Mouse (Mus musculus) adrenal gland, postnatal 4 days (tissue): ENCODE results near the gene Rnd2. TPM values are rescaled to one million over a fixed set of nuclear protein-coding genes. Genes with fewer than 3 reads are reported as not detected.
"Not testable (repeated sequence)": the region's sequence is repeated elsewhere in the genome, so short reads cannot be mapped to it uniquely, and the experiment has no call there.

Experiments
- DNase-seq, 2 experiments: peaks; one replicate each; pipeline ENCODE4 v3.0.0; 2021 to 2022; ENCODE audit warnings: low spot score in 2 of 2, mixed read lengths in 2 of 2
- total RNA-seq, 2 experiments: library from RNA; stranded (reverse); gene quantifications; 2 replicates each; pipeline ENCODE4 v1.2.3; 2021

The Rnd2 gene
- total RNA-seq, 2 experiments from 2014 or later: 16.4 to 20.0 TPM

DNA sequence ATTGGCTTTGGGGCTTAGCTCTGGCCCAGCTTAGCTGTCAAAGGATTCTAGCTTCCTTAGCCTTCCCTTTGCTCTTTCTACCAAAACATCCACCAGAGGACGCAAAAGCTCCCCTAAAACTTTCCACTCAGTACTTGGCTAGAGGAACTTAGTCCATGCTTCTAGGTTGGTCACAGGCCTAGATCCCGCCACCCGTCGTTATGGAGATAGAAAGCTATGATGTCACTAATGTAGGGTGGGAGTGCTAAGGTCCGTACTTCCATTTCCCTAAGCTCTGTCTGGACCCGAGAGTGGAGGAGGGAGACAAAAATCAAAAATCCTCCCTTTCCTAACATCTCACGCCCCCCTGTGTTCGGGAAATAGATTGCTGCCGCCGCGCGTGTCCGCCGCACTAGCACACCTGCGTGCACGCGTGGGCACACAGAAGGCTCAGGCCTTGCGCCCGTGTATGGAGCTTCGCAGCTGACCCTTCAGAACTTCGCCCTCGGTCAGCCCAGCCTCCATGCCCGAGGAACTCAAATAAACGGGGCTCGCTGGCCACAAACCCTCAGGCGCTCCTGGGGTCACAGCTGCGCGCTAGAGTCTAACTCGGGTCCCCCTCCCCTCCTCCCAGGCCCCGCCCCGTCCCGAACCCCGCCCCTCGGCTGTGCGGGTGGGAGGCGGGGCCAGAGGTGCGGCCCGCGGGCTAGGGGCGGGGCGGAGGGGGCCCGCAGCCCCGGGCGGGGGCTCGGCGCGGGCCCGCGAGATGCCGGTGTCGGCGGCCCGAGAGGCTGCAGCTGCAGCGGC, 2.9 kb downstream of the Rnd2 start:
- peak; percentile 44 for DNase-seq

DNA sequence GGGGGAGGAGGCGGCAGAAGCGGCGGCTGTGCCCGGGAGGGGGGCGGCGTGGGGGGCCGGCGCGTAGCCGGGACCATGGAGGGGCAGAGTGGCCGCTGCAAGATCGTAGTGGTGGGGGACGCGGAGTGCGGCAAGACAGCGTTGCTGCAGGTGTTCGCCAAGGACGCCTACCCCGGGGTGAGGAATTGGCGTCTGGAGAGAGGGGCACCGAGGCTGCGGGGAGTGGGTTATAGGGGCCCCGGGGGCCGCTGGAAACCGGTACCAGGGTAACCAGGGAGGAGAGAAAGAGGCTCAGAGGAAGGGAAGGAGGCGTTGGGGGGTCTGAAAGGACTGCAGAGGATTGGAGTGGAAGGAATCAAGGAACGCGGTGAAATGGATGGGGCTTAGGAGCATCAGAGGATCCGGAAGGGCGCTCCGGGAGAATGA, 3.5 kb downstream of the Rnd2 start:
- DNase-seq: no peak

DNA sequence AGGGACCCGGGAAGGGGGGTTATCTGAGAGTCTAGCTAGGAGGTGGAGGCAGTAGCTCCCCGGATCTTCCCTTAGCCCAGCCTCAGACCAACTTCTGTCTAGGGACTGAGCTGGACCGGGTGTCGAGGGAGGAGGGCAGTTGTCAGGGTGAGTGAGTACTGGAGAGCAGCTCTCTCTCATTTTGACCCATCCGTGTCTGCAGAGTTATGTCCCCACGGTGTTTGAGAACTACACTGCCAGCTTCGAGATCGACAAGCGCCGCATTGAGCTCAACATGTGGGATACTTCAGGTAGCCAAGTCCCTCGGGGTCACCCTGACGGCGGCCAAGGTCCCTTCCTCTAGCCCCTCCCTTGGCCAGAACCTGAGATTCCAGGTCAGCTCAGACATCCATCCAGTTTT, 3.9 kb downstream of the Rnd2 start:
- DNase-seq: no peak

GRCm38 (mm10) chr11:101469155-101469554, 4.4 kb downstream of the Rnd2 start:
- no peak for DNase-seq

GRCm38 (mm10) chr11:101470206-101470605, 5.4 kb downstream of the Rnd2 start:
- no peak for DNase-seq

- DNase-seq: no peak
Observed at GRCm38 (mm10) chr11:101471926-101472325, 7.1 kb downstream of the Rnd2 start.

DNA sequence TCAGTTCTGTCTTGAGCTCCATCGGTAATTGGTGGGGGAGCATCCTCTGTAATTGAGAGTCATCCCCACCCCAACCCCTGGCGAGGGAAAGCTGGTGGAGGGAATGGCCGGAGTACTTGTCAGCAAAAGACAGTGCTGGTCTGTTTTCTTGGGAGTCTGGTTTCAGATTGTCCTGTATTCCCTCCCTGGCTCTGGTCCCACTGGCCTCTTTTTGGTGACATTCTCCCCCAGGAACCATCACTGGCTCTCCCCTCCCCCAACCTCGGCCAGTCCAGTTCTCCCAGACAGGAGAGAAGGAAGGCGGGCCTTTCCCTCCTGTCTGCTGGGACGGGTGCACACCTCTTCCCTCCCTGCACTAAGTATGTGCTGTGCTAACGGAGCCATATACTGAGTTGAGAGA, 7.5 kb downstream of the Rnd2 start:
- DNase-seq: no peak

GRCm38 (mm10) chr11:101473686-101474085, 8.9 kb downstream of the Rnd2 start:
- not testable (repeated sequence) for DNase-seq

DNA sequence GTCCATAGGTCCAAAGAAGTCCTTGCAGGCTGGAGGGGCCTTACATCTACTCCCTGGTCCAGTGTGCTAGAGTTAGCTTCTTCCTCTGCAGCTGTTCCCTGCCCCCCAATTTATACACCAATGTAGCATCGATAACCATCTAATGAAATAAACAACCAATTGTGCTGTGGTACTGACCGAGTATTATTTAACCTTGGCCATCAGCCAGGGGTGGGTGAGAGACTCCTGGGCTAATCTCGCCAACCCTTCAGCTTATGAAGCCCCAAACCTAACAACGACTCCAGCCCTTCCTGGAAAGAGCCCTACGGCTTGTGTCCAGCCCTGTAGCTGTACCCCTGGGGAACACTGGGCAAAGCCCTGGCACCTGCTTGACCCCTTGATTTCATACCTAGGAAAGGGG, 9.5 kb downstream of the Rnd2 start:
- no peak for DNase-seq

DNA sequence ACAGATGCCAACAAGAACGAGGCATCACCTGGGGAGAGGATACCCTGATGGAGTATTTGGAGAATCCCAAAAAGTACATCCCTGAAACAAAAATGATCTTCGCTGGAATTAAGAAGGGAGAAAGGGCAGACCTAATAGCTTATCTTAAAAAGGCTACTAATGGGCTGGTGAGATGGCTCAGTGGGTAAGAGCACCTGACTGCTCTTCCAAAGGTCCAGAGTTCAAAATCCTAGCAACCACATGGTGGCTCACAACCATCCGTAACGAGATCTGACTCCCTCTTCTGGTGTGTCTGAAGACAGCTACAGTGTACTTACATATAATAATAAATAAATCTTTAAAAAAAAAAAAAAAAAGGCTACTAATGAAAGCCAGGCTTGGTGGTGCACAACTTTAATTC, 11.6 kb downstream of the Rnd2 start:
- DNase-seq: not testable (repeated sequence)

- DNase-seq: no peak
Observed at GRCm38 (mm10) chr11:101477194-101477551, 12.4 kb downstream of the Rnd2 start.

DNA sequence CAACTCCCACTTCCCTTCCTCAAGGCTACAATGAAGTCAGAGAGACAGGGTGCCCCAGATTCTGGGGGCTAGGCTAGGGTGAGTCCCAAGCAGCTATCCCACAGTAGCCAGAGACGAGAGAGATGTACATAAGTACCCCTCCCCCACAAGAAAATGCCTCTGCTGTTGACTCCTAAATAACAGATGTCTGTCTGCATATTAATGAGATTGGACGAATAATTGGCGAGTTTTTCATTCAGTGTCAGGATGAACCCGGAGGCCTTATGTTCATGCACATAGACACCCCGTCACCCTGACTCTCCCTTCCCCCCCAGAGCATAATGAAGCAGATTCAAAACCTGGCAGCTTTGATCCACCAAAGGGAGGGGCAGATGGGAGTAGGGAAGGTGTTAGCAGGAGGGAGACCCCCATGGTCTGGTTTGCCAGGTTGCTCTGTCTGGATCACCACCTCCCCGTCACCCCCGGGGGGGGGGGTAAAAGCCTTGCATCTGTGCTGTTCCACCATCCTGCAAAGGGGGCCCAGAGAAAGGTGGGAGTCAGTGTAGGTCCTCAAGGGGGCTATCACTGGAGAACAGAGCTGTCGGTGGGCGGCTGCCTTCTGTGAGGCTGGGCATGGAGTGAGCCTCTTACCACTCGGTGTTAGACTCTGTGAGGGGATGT, 12.9 kb downstream of the Rnd2 start:
- DNase-seq: no peak

- no peak for DNase-seq
Observed at GRCm38 (mm10) chr11:101479171-101479635, 14.4 kb downstream of the Rnd2 start.

DNA sequence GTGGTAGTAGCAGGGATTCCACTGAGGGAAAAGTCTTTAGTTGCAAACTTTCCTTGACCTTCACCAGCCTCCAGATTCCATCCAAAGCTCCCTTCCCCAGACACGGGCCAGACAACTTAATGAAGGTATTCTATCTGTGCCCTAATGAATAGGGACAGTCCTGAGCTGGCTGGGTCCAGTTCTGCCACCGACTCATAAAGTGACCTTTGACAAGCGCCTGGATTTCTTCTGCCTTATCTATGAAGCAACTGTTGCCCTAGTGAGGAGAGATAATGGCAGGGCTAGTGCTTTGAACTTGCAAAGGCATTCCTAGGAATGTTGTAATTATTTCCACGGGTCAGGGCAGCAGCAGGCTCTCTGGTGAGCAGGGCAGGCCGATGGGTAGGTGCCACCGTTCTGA, 16.1 kb downstream of the Rnd2 start:
- DNase-seq: no peak

DNA sequence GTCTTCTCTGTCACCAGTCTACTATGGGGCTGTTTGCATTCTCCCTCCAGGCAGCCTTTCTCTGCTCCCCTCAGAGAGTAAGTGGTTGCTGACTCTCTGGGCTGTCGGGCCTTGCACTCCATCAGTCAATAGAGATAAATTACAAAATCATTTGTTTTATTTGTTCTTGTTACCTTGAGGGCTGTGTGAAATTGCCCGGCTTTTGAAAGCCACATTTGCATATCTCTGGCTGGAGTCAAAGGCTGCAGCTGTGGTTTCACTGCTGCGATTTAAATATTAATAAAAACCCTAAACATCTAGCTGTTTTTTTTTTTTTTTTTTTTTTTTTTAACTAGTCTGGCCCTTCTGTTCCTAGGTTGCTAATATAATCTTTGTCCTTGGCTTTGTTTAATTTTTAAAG, 19.0 kb downstream of the Rnd2 start:
- DNase-seq: no peak

- no peak for DNase-seq
Observed at GRCm38 (mm10) chr11:101484245-101484644, 19.4 kb downstream of the Rnd2 start.

DNA sequence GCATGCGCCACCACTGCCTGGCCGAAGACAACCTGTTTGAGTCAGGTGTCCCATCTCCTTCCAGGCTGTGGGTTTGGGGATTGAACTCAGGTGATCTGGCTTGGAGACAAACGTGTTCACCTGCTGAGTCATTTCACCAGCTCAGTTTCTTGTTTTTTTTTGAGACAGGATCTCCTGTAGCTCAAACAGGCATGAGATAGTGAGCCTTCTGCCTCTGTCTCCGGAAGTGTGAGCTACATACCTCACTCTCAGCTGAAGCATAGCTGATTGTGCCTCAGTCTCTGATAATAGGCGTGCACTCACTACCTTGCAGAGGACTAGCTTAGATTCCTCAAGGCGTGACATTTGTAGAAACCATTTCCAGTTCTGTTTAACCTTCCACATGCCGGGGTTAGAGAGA, 20.0 kb downstream of the Rnd2 start:
- no peak for DNase-seq

DNA sequence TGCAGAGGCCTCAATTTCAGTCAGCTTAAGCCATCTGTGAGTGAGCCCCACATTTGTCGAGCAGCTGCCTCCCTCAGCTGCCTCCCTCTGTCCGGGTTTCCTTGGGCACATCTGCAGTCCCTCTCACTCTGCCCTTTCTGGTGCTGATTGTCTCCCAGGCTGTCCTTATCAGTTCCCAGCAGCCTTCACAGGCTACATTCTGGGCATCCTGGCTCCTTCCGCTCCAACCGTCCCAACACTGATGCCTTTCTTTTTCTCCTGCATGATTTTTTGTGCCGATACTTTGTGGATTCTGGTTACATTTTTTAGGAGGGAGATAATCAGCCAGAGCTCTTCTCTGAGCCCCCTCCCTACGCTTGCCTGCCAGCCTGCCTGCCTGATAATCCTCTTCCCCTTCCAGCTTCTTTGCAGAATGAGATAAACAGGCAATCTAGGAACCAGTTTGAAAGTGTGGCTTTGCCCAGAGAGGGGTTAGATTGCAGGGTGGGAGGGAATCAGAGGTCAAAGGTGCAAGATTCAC, 20.8 kb downstream of the Rnd2 start:
- DNase-seq: no peak

GRCm38 (mm10) chr11:101486126-101486525, 21.3 kb downstream of the Rnd2 start:
- no peak for DNase-seq

DNA sequence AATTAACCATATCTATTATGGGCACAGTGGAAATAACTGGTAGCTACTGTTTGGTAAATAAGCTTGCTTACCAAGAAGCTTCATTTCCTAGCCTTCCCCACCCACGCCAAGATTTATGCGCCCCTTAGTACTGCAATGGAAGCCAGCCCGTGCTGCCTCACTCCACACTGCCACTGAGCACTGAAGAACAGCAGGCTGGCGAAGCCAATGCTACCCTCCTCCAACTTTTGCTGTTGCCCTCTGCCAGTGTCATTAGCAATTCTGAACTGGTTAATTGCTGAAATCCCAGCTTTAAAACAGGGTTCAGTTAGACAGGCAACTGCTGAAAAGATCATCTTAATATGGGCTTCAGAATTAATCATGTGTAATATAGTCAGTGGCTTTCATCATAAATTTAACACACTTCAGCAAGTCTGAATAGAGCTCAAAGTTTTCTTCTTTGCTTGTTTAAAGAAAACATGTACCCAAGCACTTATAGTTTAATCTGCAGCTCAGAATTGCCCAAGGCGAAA, 41.5 kb downstream of the Rnd2 start:
- DNase-seq: no peak

DNA sequence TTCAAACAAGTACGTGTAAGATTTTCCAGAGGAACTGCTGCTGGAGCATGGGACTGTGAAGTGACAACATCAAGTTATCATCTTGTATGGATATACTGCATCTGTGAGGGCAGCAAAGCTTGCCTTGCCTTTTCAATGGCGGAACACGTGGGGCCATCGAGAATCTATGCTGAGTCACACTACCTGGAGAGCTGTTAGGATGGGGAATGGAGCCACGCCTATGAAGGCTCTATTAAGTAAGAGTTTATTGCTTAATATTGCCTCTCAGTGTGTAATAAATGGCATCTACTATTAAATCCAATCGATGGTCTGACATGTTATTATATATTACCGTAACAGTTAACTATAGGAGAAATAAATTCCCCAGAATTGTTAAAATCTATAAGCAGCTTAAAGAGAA, 42.3 kb downstream of the Rnd2 start:
- no peak for DNase-seq

GRCm38 (mm10) chr11:101518937-101519336, 54.1 kb downstream of the Rnd2 start:
- no peak for DNase-seq
